Mouse (Mus musculus) layer of hippocampus, postnatal 36 days (tissue): ENCODE results near the gene Erc2. TPM values are rescaled to one million over a fixed set of nuclear protein-coding genes. Genes with fewer than 3 reads are reported as not detected.
A peak's percentile ranks its signal among the peaks of the same experiment; 100 is the strongest.

Source experiments
- DNase-seq, 2 experiments: peaks; one replicate each; pipeline ENCODE4 v3.0.0; 2022
- total RNA-seq, 2 experiments: library from RNA; stranded (reverse); gene quantifications; 2 replicates each; pipeline ENCODE4 v1.2.3; 2021

Gene Erc2
- total RNA-seq, 2 experiments from 2014 or later: 221 to 266 TPM

GRCm38 (mm10) chr14:27778503-27778902, 156.3 kb downstream of the Erc2 start:
- no peak for DNase-seq

- DNase-seq: no peak
Measured at GRCm38 (mm10) chr14:27778982-27779701, 156.9 kb downstream of the Erc2 start.

GRCm38 (mm10) chr14:27781221-27781620, 159.0 kb downstream of the Erc2 start:
- DNase-seq: no peak

- DNase-seq: no peak
Measured at GRCm38 (mm10) chr14:27784826-27785225, 162.6 kb downstream of the Erc2 start.

GRCm38 (mm10) chr14:27785562-27785961, 163.3 kb downstream of the Erc2 start:
- no peak for DNase-seq

- no peak for DNase-seq
Measured at GRCm38 (mm10) chr14:27789066-27789898, 167.1 kb downstream of the Erc2 start.

GRCm38 (mm10) chr14:27798184-27798934, 176.1 kb downstream of the Erc2 start:
- DNase-seq: no peak

GRCm38 (mm10) chr14:27800766-27801165, 178.5 kb downstream of the Erc2 start:
- no peak for DNase-seq

- no peak for DNase-seq
Measured at GRCm38 (mm10) chr14:27803961-27804360, 181.7 kb downstream of the Erc2 start.

GRCm38 (mm10) chr14:27805064-27805463, 182.8 kb downstream of the Erc2 start:
- no peak for DNase-seq

GRCm38 (mm10) chr14:27808080-27808479, 185.9 kb downstream of the Erc2 start:
- peak in 1 of 2 experiments; percentile 52 for DNase-seq

- no peak for DNase-seq
Measured at GRCm38 (mm10) chr14:27808523-27809114, 186.4 kb downstream of the Erc2 start.

- peak in 1 of 2 experiments; percentile 44 for DNase-seq
Measured at GRCm38 (mm10) chr14:27810790-27811189, 188.6 kb downstream of the Erc2 start.

- DNase-seq: no peak
Measured at GRCm38 (mm10) chr14:27811649-27812048, 189.4 kb downstream of the Erc2 start.

- DNase-seq: no peak
Measured at GRCm38 (mm10) chr14:27815739-27816138, 193.5 kb downstream of the Erc2 start.

GRCm38 (mm10) chr14:27818986-27819385, 196.8 kb downstream of the Erc2 start:
- no peak for DNase-seq

- DNase-seq: no peak
Measured at GRCm38 (mm10) chr14:27821801-27822200, 199.6 kb downstream of the Erc2 start.

- DNase-seq: no peak
Measured at GRCm38 (mm10) chr14:27822566-27822965, 200.3 kb downstream of the Erc2 start.

- no peak for DNase-seq
Measured at GRCm38 (mm10) chr14:27823048-27823447, 200.8 kb downstream of the Erc2 start.

GRCm38 (mm10) chr14:27823897-27824296, 201.7 kb downstream of the Erc2 start:
- DNase-seq: no peak

GRCm38 (mm10) chr14:27826829-27827228, 204.6 kb downstream of the Erc2 start:
- DNase-seq: no peak

GRCm38 (mm10) chr14:27828089-27828488, 205.9 kb downstream of the Erc2 start:
- DNase-seq: no peak

GRCm38 (mm10) chr14:27832196-27832595, 210.0 kb downstream of the Erc2 start:
- no peak for DNase-seq
